Mouse (Mus musculus) adrenal gland, postnatal 25 days (tissue): ENCODE measurements around the gene Rgl2. TPM values are rescaled to one million over a fixed set of nuclear protein-coding genes. Genes with fewer than 3 reads are reported as not detected.
A peak's percentile ranks its signal among the peaks of the same experiment; 100 is the strongest.

ENCODE experiments used
- DNase-seq: peaks from one replicate; pipeline ENCODE4 v3.0.0; 2021; ENCODE audit warnings: mixed read lengths
- total RNA-seq: library from RNA; stranded (reverse); gene quantifications from 2 replicates; pipeline ENCODE4 v1.2.3, GENCODE M21; 2021

Gene Rgl2
- total RNA-seq, 1 experiment from 2014 or later: 72.7 TPM

DNA sequence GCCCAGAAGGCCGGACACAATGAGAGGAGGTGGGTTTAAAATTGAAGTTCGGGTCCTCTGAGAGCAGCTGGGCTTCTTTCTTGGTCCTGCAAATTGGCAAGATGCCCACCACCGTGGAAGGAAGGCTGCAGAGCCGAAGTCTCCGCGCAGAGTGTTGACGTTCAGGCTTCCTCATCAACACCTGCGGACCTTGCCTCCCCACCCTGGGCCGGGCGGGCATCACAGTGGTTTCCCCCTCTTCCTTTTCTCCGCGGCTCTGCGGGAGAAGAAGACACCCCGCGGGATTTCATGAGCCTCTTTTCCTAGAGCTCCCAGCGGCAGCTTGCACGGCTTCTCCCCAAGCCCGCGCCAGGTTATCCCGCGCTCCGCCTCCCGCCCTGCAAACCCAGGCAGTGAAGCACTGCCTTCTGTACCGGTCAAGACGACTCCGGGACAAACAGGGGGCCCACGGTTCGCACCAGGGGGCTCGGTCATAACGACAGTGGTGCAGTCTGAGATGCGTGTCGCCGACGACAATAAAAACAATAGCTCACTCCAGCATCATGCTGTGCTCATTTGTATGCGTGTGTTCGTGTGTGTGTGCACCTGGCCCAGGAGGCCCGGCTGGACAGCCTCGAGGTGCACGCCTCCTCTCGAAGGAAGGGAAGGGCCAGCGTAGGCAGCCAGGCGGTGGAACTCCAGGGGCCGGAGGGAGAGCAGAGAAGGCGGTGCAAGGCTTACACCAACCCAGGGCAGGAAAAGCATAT is 20.8 kb upstream of the Rgl2 start:
- peak; percentile 42 for DNase-seq

DNA sequence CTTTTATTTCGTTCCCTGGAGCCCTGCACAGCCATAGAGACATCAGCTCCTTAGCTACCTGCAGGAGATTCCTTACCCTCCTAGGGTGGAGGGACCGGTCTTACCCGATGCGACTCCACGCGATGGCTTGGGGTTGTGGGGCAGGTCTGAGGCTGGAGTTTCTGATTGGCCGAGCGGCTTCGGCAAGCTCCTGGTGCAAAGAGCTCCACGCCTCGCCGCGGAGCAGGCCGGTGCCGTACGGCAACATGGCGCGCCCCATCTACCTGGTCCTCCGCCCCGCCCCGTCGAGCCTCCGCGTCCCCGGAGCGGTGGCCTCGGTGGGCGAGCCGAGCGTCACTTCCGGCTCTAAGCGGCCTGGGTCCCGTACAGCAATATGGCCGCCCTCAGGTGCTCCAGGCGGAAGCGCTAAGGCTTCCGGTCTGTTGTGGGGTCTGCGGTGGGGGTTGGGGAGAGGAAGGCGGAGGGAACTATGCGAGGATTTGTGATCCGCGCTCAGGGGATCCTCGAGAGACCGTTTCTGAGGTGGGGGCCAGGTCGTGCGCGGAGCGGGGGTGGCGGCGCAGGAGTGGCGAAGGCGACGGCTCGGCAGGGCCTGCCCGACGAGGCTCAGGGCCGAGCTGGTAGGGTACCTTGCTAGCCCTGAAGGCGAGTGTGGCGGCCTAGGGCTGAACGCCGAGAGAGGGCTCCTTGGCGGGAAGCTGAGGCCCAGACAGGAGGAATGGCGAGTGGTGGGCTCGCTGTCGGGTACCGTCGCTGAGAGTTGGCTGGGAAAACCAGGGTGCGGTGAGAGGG is 20.1 kb upstream of the Rgl2 start, which contains the start of gene Daxx:
Daxx (plus strand) TSS at position 338 of the 792 bp plus-strand sequence.
- DNase-seq: peak; percentile 100

DNA sequence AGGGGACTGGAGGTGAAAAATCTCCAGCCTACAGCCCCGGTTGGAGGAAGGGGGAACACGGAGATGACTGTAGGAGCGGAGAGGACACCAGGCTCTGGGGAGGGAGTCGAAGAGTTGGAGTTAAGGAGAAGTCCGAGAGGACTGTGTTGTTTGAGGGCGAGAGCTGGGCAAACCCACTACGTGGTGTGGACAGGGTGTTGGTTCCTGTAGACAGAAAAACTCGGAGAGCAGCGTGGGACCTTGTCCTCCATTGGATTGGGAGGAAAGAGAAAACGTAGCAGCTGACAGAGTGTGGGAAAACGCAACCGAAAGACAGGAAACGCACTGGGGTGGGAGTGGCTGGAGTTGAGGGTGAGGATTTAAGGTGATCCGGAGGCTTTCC is 19.5 kb upstream of the Rgl2 start:
- peak; percentile 49 for DNase-seq

DNA sequence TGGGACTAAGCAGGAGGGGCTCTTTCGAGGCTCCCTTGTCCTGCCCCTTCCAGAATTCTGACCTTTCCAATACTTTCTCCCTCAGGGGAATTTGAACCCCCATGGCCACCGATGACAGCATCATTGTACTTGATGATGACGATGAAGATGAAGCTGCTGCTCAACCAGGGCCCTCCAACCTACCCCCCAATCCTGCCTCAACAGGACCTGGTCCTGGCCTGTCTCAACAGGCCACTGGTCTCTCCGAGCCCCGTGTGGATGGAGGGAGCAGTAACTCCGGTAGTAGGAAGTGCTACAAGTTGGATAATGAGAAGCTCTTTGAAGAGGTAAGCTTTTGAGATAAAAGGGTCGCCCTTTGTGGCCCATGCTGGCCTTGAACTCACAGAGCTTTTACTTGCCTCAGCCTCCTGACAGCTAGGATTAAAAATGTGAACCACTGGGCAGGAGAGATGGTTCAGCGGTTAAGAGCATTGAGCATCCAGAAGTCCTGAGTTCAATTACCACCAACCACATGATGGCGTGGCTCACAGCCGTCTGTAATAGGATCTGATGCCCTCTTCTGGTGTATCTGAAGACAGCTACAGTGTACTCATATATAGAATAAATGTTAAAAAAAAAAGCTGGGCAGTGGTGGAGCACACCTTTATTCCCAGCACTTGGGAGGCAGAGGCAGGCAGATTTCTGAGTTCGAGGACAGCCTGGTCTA is 18.8 kb upstream of the Rgl2 start:
- DNase-seq: no peak

DNA sequence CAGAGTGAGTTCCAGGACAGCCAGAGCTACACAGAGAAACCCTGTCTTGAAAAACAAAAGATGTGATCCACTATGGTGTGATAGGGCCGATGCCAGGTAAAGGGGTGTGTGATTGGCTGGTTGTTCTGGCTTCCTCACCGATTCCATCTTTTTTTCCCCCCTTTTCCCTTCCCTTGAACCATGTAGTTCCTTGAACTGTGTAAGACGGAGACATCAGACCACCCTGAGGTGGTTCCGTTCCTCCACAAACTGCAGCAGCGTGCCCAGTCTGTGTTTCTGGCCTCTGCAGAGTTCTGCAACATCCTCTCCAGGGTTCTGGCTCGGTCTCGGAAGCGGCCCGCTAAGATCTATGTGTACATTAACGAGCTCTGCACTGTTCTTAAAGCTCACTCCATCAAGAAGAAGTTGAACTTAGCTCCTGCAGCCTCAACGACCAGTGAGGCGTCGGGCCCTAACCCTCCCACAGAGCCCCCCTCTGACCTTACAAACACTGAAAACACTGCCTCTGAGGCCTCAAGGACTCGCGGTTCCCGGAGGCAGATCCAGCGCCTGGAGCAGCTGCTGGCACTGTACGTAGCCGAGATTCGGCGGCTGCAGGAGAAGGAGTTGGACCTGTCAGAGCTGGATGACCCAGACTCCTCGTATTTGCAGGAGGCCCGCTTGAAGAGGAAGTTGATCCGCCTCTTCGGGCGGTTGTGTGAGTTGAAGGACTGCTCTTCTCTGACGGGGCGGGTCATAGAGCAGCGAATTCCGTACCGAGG is 18.1 kb upstream of the Rgl2 start:
- no peak for DNase-seq

DNA sequence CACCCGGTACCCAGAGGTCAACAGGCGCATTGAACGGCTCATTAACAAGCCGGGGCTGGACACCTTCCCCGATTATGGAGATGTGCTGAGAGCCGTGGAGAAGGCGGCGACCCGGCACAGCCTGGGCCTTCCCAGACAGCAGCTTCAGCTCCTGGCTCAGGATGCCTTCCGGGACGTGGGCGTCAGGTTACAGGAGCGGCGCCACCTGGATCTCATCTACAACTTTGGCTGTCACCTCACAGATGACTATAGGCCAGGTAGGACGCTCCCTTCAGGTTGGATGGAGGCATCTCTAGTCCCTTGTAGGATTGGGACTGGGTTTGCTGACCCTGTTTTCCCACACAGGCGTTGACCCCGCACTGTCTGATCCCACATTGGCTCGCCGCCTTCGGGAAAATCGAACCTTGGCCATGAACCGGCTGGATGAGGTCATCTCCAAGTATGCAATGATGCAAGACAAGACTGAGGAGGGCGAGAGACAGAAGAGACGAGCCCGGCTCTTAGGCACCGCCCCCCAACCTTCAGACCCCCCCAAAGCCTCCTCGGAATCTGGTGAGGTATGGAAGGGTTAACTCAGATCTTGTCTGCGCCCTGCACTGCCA is 17.4 kb upstream of the Rgl2 start:
- DNase-seq: no peak

DNA sequence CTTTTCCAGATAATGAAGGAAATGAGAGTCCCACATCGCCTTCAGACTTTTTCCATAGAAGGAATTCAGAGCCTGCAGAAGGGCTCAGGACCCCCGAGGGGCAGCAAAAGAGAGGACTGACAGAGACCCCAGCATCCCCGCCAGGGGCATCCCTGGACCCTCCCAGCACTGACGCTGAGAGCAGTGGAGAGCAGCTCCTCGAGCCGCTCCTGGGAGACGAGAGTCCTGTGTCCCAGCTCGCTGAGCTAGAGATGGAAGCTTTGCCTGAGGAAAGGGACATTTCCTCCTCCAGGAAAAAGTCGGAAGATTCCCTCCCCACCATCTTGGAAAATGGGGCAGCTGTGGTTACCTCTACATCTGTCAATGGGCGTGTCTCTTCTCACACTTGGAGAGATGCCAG is 16.1 kb upstream of the Rgl2 start:
- no peak for DNase-seq

DNA sequence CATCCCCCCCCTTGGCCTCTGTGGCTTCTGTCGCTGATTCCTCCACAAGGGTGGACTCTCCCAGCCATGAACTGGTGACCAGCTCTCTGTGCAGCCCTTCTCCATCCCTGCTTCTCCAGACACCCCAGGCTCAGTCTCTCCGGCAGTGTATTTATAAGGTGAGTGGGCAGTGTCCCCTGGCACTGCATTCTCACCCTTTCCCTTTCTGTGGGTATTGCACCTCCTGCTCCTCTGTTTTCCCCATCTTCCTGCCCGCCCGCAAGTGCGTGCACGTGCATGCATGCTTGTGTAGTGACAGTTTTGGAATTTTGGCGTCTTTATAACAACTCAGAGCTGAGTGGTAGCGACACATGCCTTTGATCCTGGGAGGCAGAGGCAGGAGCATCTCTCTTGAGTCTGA is 15.4 kb upstream of the Rgl2 start:
- DNase-seq: no peak

DNA sequence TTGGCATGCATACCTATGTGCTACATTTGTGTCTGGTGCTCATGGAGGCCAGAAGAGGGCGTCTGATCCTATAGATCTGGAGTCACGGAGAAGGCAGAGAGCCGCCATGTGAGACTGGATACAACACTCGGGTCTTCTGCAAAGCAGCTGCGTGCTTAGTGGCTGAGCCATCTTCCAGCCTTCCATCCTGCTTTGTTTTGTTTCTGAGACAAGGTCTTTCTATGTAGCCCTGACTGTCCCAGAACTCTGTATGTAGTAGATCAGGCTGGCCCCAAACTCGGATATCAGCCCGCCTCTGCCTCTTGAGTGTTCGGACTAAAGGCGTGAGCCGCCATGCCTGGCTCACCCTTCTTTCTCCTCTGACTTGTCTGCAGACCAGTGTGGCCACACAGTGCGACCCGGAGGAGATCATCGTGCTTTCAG is 14.4 kb upstream of the Rgl2 start:
- DNase-seq: no peak

DNA sequence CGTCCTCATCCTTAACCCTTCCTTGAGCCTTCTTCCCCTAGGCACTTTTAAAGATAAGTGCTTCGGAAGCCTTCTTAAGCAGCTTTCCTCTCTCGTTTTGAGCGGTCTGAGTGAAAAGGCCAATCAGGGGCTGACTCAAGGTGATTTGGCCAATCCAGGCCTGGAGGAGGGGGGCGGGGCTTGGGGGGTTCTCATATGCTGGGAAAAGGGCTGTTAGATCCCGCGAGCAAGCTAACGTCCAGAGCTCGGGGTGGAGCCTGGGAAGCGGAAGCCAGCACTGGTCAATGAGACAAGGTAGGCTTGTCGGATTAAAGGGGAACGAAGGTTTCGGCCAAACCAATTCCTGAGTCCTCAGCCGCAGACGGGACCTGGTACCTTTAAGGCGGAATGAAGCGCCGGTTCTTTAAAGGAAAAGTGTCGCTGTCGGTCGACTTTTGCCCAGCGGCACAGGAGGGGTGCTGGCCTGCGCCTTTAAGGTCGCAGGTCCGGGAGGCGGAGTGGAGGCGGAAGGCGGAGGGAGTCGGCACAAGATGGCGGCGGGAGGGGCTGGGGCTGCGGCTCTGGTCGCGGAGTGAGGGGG is 13.6 kb upstream of the Rgl2 start, which contains the start of the genes Tapbp and Zbtb22:
Tapbp (plus strand) TSS at position 229 of the 580 bp plus-strand sequence.
Zbtb22 (plus strand) TSS at position 234 of the 580 bp plus-strand sequence.
- peak; percentile 94 for DNase-seq

DNA sequence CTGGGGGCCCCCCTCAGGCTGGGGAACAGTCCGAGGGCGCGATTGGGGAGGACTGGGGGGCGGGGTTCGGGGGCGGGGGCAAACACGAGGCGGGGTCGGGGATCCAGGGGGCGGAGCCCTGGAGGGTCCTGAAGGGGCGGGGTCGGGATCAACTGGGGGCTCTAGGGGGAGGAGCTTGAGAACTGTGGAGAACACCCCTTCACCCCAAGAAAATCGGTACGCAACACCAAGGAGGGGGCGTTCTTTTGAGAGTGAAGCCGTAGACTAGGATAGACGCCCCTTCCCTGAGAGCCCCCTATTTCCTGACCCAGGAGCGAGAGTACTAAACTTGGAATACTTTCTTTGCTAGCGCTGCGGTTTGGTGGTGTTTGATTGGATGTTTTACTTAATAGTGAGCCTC is 13.0 kb upstream of the Rgl2 start:
- DNase-seq: no peak

DNA sequence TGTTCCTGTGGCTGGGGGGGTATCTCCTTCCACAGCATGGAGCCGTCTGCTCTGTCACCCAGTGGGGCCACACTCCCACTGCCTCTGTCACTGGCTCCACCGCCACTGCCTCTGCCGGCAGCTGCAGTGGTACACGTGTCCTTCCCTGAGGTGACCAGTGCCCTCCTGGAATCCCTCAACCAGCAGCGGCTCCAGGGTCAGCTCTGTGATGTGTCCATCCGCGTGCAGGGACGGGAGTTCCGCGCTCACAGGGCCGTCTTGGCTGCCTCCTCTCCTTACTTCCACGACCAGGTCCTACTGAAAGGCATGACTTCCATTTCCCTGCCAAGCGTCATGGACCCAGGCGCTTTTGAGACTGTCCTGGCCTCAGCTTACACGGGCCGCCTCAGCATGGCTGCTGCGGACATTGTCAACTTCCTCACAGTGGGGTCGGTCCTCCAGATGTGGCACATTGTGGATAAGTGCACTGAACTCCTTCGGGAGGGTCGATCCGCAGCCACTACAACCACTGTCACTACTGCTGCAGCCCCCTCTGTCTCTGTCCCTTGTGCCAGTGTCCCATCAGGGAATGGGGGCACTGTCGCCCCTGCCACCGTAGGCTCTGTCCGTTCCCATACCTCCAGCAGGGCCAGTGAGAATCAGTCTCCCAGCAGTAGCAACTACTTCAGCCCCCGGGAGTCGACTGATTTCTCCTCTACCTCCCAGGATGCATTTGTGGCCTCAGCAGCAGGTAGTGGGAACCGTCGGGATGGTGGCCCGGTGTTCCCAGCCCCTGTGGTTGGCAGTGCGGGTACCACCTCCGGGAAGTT is 12.3 kb upstream of the Rgl2 start:
- no peak for DNase-seq

DNA sequence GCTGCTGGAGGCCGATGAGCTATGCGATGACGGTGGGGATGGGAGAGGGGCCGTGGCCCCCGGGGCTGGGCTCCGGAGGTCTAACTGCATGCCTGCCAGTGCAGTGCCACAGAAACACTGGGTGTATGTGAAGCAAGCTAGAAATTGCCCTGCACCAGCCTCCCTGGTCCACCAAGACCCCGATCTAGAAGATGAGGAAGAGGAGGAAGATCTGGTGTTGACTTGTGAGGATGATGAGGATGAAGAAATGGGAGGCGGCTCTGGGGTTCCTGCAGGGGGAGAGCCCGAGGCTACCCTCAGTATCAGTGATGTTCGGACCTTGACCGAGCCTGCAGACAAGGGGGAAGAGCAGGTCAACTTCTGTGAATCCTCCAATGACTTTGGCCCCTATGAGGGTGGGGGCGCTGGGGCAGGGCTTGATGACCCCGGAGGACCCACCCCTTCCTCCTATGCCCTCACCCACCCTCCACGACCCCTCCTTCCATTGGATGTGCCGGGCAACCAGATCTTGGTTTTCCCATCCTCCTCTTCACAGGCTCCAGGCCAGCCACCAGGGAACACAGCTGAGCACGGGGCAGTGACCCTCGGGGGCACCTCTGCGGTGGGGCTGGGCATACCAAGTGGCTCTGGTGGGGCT is 11.6 kb upstream of the Rgl2 start:
- DNase-seq: no peak

DNA sequence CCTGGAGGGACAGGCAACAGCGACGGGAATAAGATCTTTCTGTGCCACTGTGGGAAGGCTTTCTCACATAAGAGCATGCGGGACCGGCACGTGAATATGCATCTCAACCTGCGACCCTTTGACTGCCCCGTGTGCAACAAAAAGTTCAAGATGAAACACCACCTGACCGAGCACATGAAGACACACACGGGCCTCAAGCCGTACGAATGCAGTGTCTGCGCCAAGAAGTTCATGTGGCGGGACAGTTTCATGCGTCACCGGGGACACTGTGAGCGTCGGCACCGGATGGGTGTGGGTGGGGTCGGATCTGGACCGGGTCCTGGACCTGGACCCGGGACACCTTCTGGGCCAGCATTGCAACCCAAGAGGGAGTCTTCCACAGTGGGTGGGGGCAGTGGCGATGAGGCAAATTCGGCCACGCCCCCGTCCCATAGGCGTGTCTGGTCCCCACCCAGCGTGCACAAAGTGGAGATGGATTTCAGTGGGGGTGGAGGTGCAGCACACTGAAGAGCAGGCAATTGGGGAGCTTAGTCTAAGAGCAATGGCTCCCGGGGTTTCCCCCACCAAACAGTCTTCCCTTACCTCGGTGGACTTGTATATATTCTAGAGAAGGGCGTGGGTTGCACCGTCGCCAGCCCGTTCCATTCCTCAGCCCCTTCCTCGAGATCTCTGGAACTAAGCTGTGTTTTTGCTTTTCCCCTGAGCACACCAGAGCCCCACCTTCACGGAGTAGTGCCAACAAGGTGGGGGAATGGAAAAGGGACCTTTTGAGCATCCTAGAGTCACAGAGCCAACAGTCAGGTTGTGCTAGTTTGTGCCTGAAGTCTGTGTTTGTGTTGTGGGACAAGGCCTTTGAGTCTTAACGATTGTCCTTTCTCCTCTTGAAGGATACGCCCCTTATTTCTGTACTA is 10.8 kb upstream of the Rgl2 start:
- no peak for DNase-seq

DNA sequence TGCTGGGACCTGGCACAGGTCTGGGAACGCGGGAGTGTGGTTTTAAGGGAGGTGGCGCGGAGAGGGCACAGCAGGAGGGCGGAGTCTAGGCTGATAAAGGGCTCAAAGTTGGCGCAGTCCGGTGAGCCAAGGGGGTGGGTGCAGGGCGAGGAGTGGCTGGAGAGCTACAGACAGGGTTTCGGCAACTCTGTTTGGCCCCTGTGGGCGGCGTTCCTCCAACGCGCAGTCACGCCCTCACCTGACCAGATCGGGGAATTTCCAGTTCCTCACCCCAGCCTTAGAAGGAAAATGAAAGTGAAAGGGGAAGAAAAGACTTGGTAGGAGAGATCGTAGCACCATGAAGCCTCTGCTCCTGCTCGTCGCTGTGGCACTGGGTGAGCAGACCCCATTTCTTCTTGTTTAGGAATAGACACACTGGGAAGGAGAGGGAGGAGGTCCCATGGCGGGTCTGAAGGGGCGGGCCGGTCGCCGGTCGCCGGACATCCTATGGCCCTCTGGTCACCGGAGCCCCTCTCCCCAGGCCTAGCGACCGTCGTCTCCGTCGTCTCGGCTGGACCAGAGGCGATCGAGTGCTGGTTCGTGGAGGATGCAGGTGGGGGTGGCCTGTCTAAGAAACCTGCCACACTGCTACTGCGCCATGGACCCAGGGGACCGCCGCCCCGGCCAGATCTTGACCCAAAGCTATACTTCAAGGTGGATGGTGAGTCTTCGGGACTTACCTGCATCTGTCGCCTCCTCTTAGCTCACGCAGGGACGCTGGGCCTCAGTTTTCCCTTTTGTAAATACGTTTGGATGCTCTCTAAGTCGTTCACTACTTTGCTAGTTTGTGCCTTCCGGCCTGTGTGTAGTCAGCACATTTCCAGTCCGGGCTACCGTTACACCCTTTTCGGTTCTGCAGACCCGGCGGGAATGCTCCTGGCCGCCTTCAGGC is 9.7 kb upstream of the Rgl2 start:
- peak; percentile 88 for DNase-seq

DNA sequence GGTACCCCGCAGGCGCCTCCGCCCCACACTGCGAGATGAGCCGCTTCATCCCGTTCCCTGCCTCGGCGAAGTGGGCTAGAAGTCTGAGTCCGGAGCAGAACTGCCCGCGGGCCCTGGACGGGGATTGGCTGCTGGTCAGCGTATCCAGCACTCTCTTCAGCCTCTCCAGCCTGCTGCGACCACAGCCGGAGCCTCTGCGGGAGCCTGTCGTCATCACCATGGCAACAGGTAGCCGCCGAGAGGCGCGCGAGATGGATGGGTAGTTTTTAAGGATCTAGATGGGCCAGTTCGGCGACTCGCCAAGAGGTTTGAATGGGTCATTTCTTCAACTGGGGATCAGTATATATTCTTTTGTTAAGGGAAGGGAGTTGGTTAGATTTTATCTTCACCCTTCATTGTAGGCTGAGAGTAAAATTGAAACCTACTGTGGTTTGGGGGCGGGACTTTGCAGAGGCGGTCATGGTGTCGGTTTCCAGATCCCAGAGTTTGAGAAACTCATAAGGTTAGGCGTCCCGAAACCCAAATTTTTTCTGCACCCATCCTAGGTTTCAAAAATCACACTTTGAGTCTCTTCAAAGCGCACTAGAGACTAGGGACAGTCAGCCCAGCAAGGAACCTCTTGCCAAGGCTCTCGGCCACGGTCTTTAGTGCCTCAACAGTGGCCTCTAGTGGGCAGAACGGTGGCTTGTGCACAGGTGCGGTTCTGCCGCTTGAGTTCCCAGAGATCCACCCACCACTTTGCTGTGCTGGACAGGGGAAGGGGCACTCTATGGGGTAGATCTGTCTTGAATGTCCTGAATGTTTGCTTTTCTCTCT is 8.9 kb upstream of the Rgl2 start:
- DNase-seq: peak; percentile 83

DNA sequence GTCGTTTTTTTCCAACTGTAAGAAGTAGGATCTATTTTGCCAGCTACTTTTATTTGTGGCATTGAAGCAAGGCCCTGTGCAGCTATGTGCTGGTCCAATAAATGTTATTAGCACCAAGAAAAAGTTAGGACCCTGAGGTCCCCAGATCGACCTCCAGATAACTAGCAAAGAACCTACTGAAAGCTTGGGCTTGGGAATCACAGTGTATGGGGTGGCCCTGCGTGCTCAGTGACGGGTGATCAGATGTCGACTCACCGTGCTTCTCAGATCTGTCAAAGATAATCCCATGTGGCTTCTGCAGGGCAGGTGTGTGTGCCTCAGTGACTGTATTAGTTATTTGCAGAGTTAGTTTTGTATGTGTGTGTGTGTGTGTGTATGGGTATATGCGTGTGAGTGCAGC is 8.0 kb upstream of the Rgl2 start:
- DNase-seq: no peak
